Mouse (Mus musculus) MEL (cell line): ENCODE measurements at regions not wholly inside any gene's neighbourhood (a gene's known extent, or its start where the extent isn't known, plus 50 kb on each side); places are given as distances from the start of the nearest gene placed in this dataset.

ENCODE experiments used
- DNase-seq: peaks from one replicate; pipeline ENCODE4 v3.0.0; 2011; ENCODE audit warnings: low read depth, low spot score
- H3K27ac ChIP-seq: 2 replicates; pipeline ENCODE4 v1.5.1; 2012; ENCODE audit warnings: low read depth, mild to moderate bottlenecking, control low read depth, low read length, moderate library complexity; ENCODE audit not compliant: control insufficient read depth
- H3K27me3 ChIP-seq, 2 experiments: fragments of 150-350 bp in 1 of 2; sonication (generic) in 1 of 2; 2 replicates each; pipeline ENCODE4 v1.6.1; 2012; ENCODE audit warnings: low read length in 2 of 2, mild to moderate bottlenecking in 2 of 2, improper control_type of control experiment in 1 of 2, moderate library complexity in 1 of 2; ENCODE audit not compliant: insufficient read depth in 2 of 2, control insufficient read depth in 1 of 2
- H3K36me3 ChIP-seq, 2 experiments: 2 replicates each; pipeline ENCODE4 v1.6.1; 2012 to 2014; ENCODE audit warnings: low read length in 2 of 2, improper control_type of control experiment in 1 of 2, inconsistent platforms in 1 of 2, mild to moderate bottlenecking in 1 of 2; ENCODE audit not compliant: insufficient read depth in 2 of 2, control insufficient read depth in 1 of 2
- H3K4me1 ChIP-seq, 2 experiments: fragments of 150-350 bp in 1 of 2; sonication (generic) in 1 of 2; 2 replicates each; pipeline ENCODE4 v1.6.1; 2012; ENCODE audit warnings: low read length in 2 of 2, improper control_type of control experiment in 1 of 2, mild to moderate bottlenecking in 1 of 2; ENCODE audit not compliant: insufficient read depth in 2 of 2, control insufficient read depth in 1 of 2
- H3K4me3 ChIP-seq, 2 experiments: fragments of 150-350 bp in 1 of 2; sonication (generic) in 1 of 2; 2 replicates each; pipeline ENCODE4 v1.5.1; 2012; ENCODE audit warnings: low read depth in 2 of 2, low read length in 2 of 2, mild to moderate bottlenecking in 2 of 2, moderate library complexity in 2 of 2, control low read depth in 1 of 2, improper control_type of control experiment in 1 of 2; ENCODE audit not compliant: control insufficient read depth in 1 of 2, insufficient read depth in 1 of 2
- H3K79me2 ChIP-seq: 2 replicates; pipeline ENCODE4 v1.6.1; 2012; ENCODE audit warnings: mild to moderate bottlenecking, low read length, moderate library complexity; ENCODE audit not compliant: control insufficient read depth, poor library complexity, insufficient read depth
- H3K9ac ChIP-seq: 2 replicates; pipeline ENCODE4 v1.6.1; 2012; ENCODE audit warnings: low read depth, mild to moderate bottlenecking, control low read depth, low read length, moderate library complexity; ENCODE audit not compliant: control insufficient read depth, poor library complexity, severe bottlenecking
- H3K9me3 ChIP-seq: fragments of 150-350 bp; sonication (generic); replicated peaks from 2 replicates; pipeline ENCODE4 v1.6.1; 2012; ENCODE audit warnings: mild to moderate bottlenecking, low read length, improper control_type of control experiment, moderate library complexity; ENCODE audit not compliant: insufficient read depth
- CHD1 ChIP-seq: IDR thresholded peaks from 2 replicates; pipeline ENCODE4 v1.6.1; 2012; ENCODE audit warnings: low read depth, mild to moderate bottlenecking, inconsistent platforms, low read length, improper control_type of control experiment
- E2F4 ChIP-seq: IDR thresholded peaks from 2 replicates; pipeline ENCODE4 v1.6.1; 2011; ENCODE audit warnings: low read depth, low read length, improper control_type of control experiment, borderline replicate concordance
- ELF1 ChIP-seq: IDR thresholded peaks from 2 replicates; pipeline ENCODE4 v1.6.1; 2014; ENCODE audit warnings: low read depth, mild to moderate bottlenecking, inconsistent platforms, low read length, improper control_type of control experiment, moderate library complexity
- GABPA ChIP-seq: IDR thresholded peaks from 2 replicates; pipeline ENCODE4 v1.6.1; 2012; ENCODE audit warnings: low read depth, mild to moderate bottlenecking, inconsistent platforms, low read length, improper control_type of control experiment, moderate library complexity
- GATA1 ChIP-seq: IDR thresholded peaks from 2 replicates; pipeline ENCODE4 v1.6.1; 2011; ENCODE audit warnings: low read depth, low read length, improper control_type of control experiment
- HCFC1 ChIP-seq: IDR thresholded peaks from 2 replicates; pipeline ENCODE4 v1.6.1; 2012; ENCODE audit warnings: low read depth, mild to moderate bottlenecking, inconsistent platforms, low read length, improper control_type of control experiment, moderate library complexity
- MAFK ChIP-seq: IDR thresholded peaks from 2 replicates; pipeline ENCODE4 v1.6.1; 2011; ENCODE audit warnings: low read depth, mild to moderate bottlenecking, low read length, improper control_type of control experiment, borderline replicate concordance
- MYB ChIP-seq: IDR thresholded peaks from 2 replicates; pipeline ENCODE4 v1.6.1; 2011; ENCODE audit warnings: mild to moderate bottlenecking, low read depth, low read length, improper control_type of control experiment
- NELFE ChIP-seq: IDR thresholded peaks from 2 replicates; pipeline ENCODE4 v1.6.1; 2011; ENCODE audit warnings: low read depth, low read length, improper control_type of control experiment
- NRF1 ChIP-seq: IDR thresholded peaks from 2 replicates; pipeline ENCODE4 v1.6.1; 2014; ENCODE audit warnings: low read depth, mild to moderate bottlenecking, inconsistent platforms, low read length, improper control_type of control experiment, moderate library complexity; ENCODE audit not compliant: poor library complexity, insufficient read depth, severe bottlenecking
- POLR2A ChIP-seq, 2 experiments: IDR thresholded peaks; 2 replicates each; pipeline ENCODE4 v1.6.1; 2011 to 2012; ENCODE audit warnings: low read length in 2 of 2, mild to moderate bottlenecking in 2 of 2, control low read depth in 1 of 2, improper control_type of control experiment in 1 of 2, low read depth in 1 of 2, moderate library complexity in 1 of 2; ENCODE audit not compliant: control insufficient read depth in 1 of 2, insufficient read depth in 1 of 2, poor library complexity in 1 of 2
- POLR2AphosphoS2 ChIP-seq: IDR thresholded peaks from 2 replicates; pipeline ENCODE4 v1.6.1; 2011; ENCODE audit warnings: low read length, improper control_type of control experiment
- RAD21 ChIP-seq: IDR thresholded peaks from 2 replicates; pipeline ENCODE4 v1.6.1; 2011; ENCODE audit warnings: mild to moderate bottlenecking, low read depth, low read length, improper control_type of control experiment
- SMC3 ChIP-seq: IDR thresholded peaks from 2 replicates; pipeline ENCODE4 v1.6.1; 2011; ENCODE audit warnings: low read depth, low read length, improper control_type of control experiment
- UBTF ChIP-seq: IDR thresholded peaks from 2 replicates; pipeline ENCODE4 v1.6.1; 2012; ENCODE audit warnings: low read depth, mild to moderate bottlenecking, inconsistent platforms, low read length, improper control_type of control experiment, moderate library complexity, borderline replicate concordance; ENCODE audit not compliant: insufficient read depth
- USF1 ChIP-seq: IDR thresholded peaks from 2 replicates; pipeline ENCODE4 v1.6.1; 2014; ENCODE audit warnings: low read depth, mild to moderate bottlenecking, inconsistent platforms, low read length, improper control_type of control experiment, moderate library complexity
- ZC3H11A ChIP-seq: IDR thresholded peaks from 2 replicates; pipeline ENCODE4 v1.6.1; 2012; ENCODE audit warnings: low read depth, mild to moderate bottlenecking, inconsistent platforms, low read length, improper control_type of control experiment
- ZKSCAN1 ChIP-seq: IDR thresholded peaks from 2 replicates; pipeline ENCODE4 v1.6.1; 2012; ENCODE audit warnings: low read depth, mild to moderate bottlenecking, inconsistent platforms, low read length, improper control_type of control experiment, moderate library complexity
- ZNF384 ChIP-seq: IDR thresholded peaks from 2 replicates; pipeline ENCODE4 v1.6.1; 2012; ENCODE audit warnings: low read depth, mild to moderate bottlenecking, inconsistent platforms, low read length, improper control_type of control experiment

GRCm38 (mm10) chr9:86058116-86058515 lies 215.9 kb downstream of the Tpbg start:
- no peaks in the 10 kb centered on the region for H3K79me2 ChIP-seq
- TF ChIP-seq NRF1 (no peak), ZKSCAN1 (no peak), NELFE (no peak), RAD21 (no peak), CHD1 (no peak), POLR2A (IDR thresholded peaks at IDR 0.05; ENCODE audit: control insufficient read depth in 1 of 2, insufficient read depth in 1 of 2, low read depth in 1 of 2, low read length in 2 of 2, poor library complexity in 1 of 2) (no peak), SMC3 (no peak), MAFK (no peak), UBTF (no peak), MYB (no peak), GABPA (no peak), USF1 (no peak), ELF1 (no peak)
- TF ChIP-seq, all 39 proteins: peak for 0
- Histone ChIP-seq H3K4me1 (no peaks in the 10 kb centered on the region), H3K4me3 (no peak overlapping the region), H3K27me3 (no peaks in the 10 kb centered on the region), H3K27ac (no peak overlapping the region), H3K9ac (no peak overlapping the region), H3K36me3 (no peaks in the 10 kb centered on the region), H3K9me3 (no peaks in the 10 kb centered on the region)
- DNase-seq: no peak

GRCm38 (mm10) chr9:86060049-86060448 lies 217.9 kb downstream of the Tpbg start:
- H3K4me1 ChIP-seq: no peaks in the 10 kb centered on the region
- H3K4me3 ChIP-seq: no peak overlapping the region
- no peak overlapping the region for H3K27ac ChIP-seq
- H3K9me3 ChIP-seq: no peaks in the 10 kb centered on the region
- TF ChIP-seq E2F4: no peak
- TF ChIP-seq NELFE: no peak
- no peak for TF ChIP-seq MYB
- TF ChIP-seq MAFK: no peak
- TF ChIP-seq ZNF384: no peak
- no peak for TF ChIP-seq POLR2AphosphoS2
- TF ChIP-seq ZC3H11A: no peak
- no peak for TF ChIP-seq POLR2A (IDR thresholded peaks at IDR 0.05; ENCODE audit: control insufficient read depth in 1 of 2, insufficient read depth in 1 of 2, low read depth in 1 of 2, low read length in 2 of 2, poor library complexity in 1 of 2)
- no peak for TF ChIP-seq GATA1
- TF ChIP-seq ELF1: no peak
- no peak for TF ChIP-seq HCFC1
- no peak overlapping the region for H3K9ac ChIP-seq
- no peaks in the 10 kb centered on the region for H3K27me3 ChIP-seq
- no peaks in the 10 kb centered on the region for H3K36me3 ChIP-seq
- no peak for DNase-seq
- H3K79me2 ChIP-seq: no peaks in the 10 kb centered on the region
